Mouse (Mus musculus) retina, adult 2 months (tissue): Measurements from ENCODE around the gene Gm4450.
"Not testable (repeated sequence)": the region's sequence is repeated elsewhere in the genome, so short reads cannot be mapped to it uniquely, and the experiment has no call there.

Experiments used
- DNase-seq: peaks from one replicate; pipeline ENCODE4 v3.0.0-alpha.2; 2012; ENCODE audit warnings: low read depth, low spot score

The Gm4450 gene

GRCm38 (mm10) chr3:98418991-98419785 is 37.7 kb downstream of the Gm4450 start:
- DNase-seq = no peak

GRCm38 (mm10) chr3:98417328-98417727 is 39.6 kb downstream of the Gm4450 start:
- no peak for DNase-seq

GRCm38 (mm10) chr3:98416426-98417250 is 40.3 kb downstream of the Gm4450 start:
- no peak for DNase-seq

- no peak for DNase-seq
These were observed 42.6 kb downstream of the Gm4450 start for GRCm38 (mm10) chr3:98414296-98414695.

GRCm38 (mm10) chr3:98413733-98414132 is 43.2 kb downstream of the Gm4450 start:
- DNase-seq = no peak

GRCm38 (mm10) chr3:98410619-98411580 is 46.0 kb downstream of the Gm4450 start:
- DNase-seq = not testable (repeated sequence)

DNA sequence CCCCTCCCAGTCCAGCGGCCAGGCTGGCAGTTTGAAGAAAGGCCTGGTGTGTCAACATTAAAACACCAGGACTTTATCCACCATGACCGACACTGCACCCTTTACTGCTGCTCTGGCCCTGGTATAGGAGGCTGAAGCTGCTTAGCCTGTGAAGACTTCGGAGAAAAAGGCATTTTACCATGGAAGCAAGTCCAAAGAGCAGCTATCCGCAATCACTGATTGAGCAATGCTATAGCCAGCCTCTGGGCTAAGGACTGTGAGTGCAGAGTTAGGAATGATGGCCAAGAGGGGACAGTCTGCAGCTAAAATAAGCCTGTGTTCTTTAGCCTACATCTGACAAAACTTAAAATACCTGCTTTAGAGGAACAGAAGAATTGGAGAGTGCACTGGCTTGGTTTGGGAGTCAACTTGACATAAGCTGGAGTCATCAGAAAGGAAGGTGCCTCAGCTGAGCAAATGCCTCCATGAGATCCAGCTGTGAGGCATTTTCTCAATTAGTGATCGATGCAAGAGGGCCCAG is 49.6 kb downstream of the Gm4450 start:
- DNase-seq = not testable (repeated sequence)

DNA sequence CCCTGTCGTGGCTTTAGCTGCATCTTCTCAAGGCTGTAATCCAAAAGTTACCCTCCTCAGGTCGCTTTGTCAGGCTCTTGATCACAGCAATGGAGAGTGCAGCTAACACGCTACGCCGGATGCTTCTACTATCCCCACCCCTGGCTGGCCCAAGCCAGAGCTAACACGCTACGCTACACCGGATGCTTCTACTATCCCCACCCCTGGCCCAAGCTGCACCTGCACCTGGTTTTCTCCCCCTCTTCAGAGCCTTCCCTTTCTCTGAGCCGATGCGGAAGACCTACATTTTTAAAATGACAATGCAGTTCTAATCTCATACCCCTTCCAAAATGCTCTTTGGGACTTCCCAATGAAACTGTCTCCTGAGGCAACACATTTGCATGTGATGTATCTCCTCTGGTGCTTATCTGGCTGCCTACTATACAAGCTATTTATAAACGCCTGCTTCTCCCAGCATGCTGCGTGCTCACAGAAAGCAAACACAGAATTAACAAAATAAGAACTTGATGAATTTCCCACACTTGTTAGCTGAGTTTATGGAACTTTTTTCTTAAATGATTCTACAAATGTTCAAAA is 50.3 kb downstream of the Gm4450 start:
- not testable (repeated sequence) for DNase-seq

GRCm38 (mm10) chr3:98405877-98406276 is 51.0 kb downstream of the Gm4450 start:
- not testable (repeated sequence) for DNase-seq

DNA sequence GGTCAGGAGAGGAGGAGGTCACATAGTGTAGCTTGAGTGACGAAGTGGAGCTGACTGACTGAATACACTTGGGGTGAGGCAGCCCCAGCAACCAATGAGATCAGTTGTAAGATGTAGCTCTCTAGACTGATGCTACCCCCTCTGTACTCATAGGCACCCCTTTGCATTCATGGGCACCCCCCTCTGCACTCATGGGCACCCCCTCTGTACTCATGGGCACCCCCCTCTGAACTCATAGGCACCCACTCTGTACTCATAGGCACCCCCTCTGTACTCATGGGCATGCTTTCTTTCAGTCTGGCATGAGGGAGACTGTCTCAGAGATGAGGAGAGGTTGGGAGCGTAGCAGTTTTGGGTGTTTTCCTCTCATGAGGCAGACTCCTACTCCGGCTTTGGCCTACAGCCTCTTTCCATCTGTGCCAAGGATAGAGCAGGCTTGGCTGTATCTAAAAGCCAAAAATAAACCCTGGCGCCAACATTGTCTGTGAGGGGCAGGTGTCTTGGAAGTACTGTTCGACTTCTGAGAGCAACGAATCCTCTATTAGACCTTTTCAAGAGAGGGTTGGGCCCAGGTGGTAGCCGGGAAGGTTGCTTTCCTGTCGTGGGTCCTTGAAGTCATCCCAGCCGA is 52.5 kb downstream of the Gm4450 start:
- not testable (repeated sequence) for DNase-seq
